Mouse (Mus musculus): ENCODE results near the gene Lrp11. TPM values are rescaled to one million over a fixed set of nuclear protein-coding genes. Genes with fewer than 3 reads are reported as not detected.

The Lrp11 gene
- polyA plus RNA-seq, 1 experiment from 2014 or later: 41.5 TPM

GRCm38 (mm10) chr10:7630286-7630685 lies 40.7 kb downstream of the Lrp11 start:
- Histone ChIP-seq H3K9ac (no peak overlapping the region), H3K4me3 (no peak overlapping the region), H3K4me1 (no peaks in the 10 kb centered on the region), H3K27ac (no peak overlapping the region), H3K27me3 (replicated peaks) (no peaks in the 10 kb centered on the region), H3K4me2 (no peak overlapping the region), H3K9me3 (no peaks in the 10 kb centered on the region), H3K36me3 (replicated peaks) (peaks cover 14% of the 10 kb centered on the region)
- ATAC-seq (replicated peaks): no peak
- 92% methylated on average over 5 of the region's 5 CpGs for WGBS

GRCm38 (mm10) chr10:7630951-7631720 lies 41.5 kb downstream of the Lrp11 start:
- H3K4me3 ChIP-seq: no peak overlapping the region
- WGBS: 72% methylated on average over 16 of the region's 16 CpGs

GRCm38 (mm10) chr10:7640366-7640765 lies 50.8 kb downstream of the Lrp11 start:
- 94% methylated on average over 12 of the region's 12 CpGs for WGBS
- no peak for ATAC-seq (replicated peaks)
- H3K4me3 ChIP-seq: no peak overlapping the region

More at GRCm38 (mm10) chr10:7630951-7631720, 41.5 kb downstream of the Lrp11 start:
- peaks cover 14% of the 10 kb centered on the region for H3K36me3 ChIP-seq (replicated peaks)
- no peak overlapping the region for H3K27ac ChIP-seq
- ATAC-seq (replicated peaks): no peak
- no peak overlapping the region for H3K9ac ChIP-seq
- H3K27me3 ChIP-seq (replicated peaks): no peaks in the 10 kb centered on the region
- no peak overlapping the region for H3K4me2 ChIP-seq
- H3K9me3 ChIP-seq: no peaks in the 10 kb centered on the region
- no peaks in the 10 kb centered on the region for H3K4me1 ChIP-seq

GRCm38 (mm10) chr10:7645911-7646310 lies 56.3 kb downstream of the Lrp11 start:
- Histone ChIP-seq H3K4me1 (no peaks in the 10 kb centered on the region), H3K27ac (no peak overlapping the region), H3K9ac (no peak overlapping the region), H3K27me3 (replicated peaks) (no peaks in the 10 kb centered on the region), H3K36me3 (replicated peaks) (peaks cover 33% of the 10 kb centered on the region), H3K9me3 (no peaks in the 10 kb centered on the region), H3K4me2 (no peak overlapping the region), H3K4me3 (no peak overlapping the region)
- no peak for ATAC-seq (replicated peaks)
- 90% methylated on average over 2 of the region's 2 CpGs for WGBS

More at GRCm38 (mm10) chr10:7640366-7640765, 50.8 kb downstream of the Lrp11 start:
- no peaks in the 10 kb centered on the region for H3K27me3 ChIP-seq (replicated peaks)
- H3K4me2 ChIP-seq: no peak overlapping the region
- H3K9me3 ChIP-seq: no peaks in the 10 kb centered on the region
- H3K9ac ChIP-seq: no peak overlapping the region
- H3K36me3 ChIP-seq (replicated peaks): peaks cover 41% of the 10 kb centered on the region
- H3K4me1 ChIP-seq: no peaks in the 10 kb centered on the region
- H3K27ac ChIP-seq: no peak overlapping the region

DNA sequence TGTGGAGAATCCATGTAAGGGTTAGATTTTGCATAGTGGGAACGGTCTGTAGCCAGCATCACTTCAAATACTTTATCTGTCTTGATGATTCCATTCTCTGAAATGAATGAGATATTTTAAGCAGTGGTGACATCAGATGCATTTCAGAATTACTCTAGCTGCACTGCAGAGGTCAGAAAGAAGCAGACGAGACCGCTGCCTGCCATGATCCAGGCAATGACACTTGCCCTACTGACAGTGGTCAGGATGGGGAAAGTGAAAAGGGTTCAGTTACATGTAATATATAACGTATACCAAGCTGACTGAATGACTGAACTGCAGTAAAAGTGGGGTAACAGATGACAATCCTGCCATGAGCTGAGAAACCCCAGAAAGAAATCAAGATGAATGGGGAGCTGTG lies 59.5 kb downstream of the Lrp11 start:
- no peak overlapping the region for H3K4me3 ChIP-seq
- no peak for ATAC-seq (replicated peaks)
- no peaks in the 10 kb centered on the region for H3K27me3 ChIP-seq (replicated peaks)
- no peak overlapping the region for H3K4me2 ChIP-seq
- H3K9me3 ChIP-seq: no peaks in the 10 kb centered on the region
- H3K9ac ChIP-seq: no peak overlapping the region
- H3K27ac ChIP-seq: no peak overlapping the region
- WGBS: 89% methylated on average over 4 of the region's 4 CpGs
- peaks cover 22% of the 10 kb centered on the region for H3K36me3 ChIP-seq (replicated peaks)
- H3K4me1 ChIP-seq: no peaks in the 10 kb centered on the region

GRCm38 (mm10) chr10:7651057-7651456 lies 61.5 kb downstream of the Lrp11 start:
- no peaks in the 10 kb centered on the region for H3K4me1 ChIP-seq
- H3K9me3 ChIP-seq: no peaks in the 10 kb centered on the region
- peaks cover 14% of the 10 kb centered on the region for H3K36me3 ChIP-seq (replicated peaks)
- no peak overlapping the region for H3K4me2 ChIP-seq
- H3K9ac ChIP-seq: no peak overlapping the region
- ATAC-seq (replicated peaks): no peak
- no peak overlapping the region for H3K4me3 ChIP-seq
- H3K27me3 ChIP-seq (replicated peaks): no peaks in the 10 kb centered on the region
- no peak overlapping the region for H3K27ac ChIP-seq
- WGBS: 91% methylated on average over 2 of the region's 2 CpGs

GRCm38 (mm10) chr10:7662471-7663141 lies 73.0 kb downstream of the Lrp11 start:
- H3K9ac ChIP-seq: peak overlapping the region; percentile 91
- WGBS: under 1% methylated on average over 44 of the region's 44 CpGs
- peaks cover 25% of the 10 kb centered on the region for H3K4me1 ChIP-seq
- H3K4me2 ChIP-seq: peak overlapping the region; percentile 90
- H3K27ac ChIP-seq: peak overlapping the region; percentile 97
- no peaks in the 10 kb centered on the region for H3K27me3 ChIP-seq (replicated peaks)
- H3K4me3 ChIP-seq: peak overlapping the region; percentile 94
- H3K9me3 ChIP-seq: no peaks in the 10 kb centered on the region
- H3K36me3 ChIP-seq (replicated peaks): no peaks in the 10 kb centered on the region
- peak; percentile 80 for ATAC-seq (replicated peaks)

GRCm38 (mm10) chr10:7663159-7664026 lies 73.8 kb downstream of the Lrp11 start:
- ATAC-seq (replicated peaks): peak; percentile 93
- WGBS: under 1% methylated on average over 64 of the region's 64 CpGs
- H3K27me3 ChIP-seq (replicated peaks): no peaks in the 10 kb centered on the region
- H3K4me2 ChIP-seq: peak overlapping the region; percentile 90
- H3K9me3 ChIP-seq: no peaks in the 10 kb centered on the region
- H3K27ac ChIP-seq: peak overlapping the region; percentile 97
- H3K4me3 ChIP-seq: peak overlapping the region; percentile 94
- H3K36me3 ChIP-seq (replicated peaks): no peaks in the 10 kb centered on the region
- H3K4me1 ChIP-seq: peaks cover 32% of the 10 kb centered on the region
- H3K9ac ChIP-seq: peak overlapping the region; percentile 91

DNA sequence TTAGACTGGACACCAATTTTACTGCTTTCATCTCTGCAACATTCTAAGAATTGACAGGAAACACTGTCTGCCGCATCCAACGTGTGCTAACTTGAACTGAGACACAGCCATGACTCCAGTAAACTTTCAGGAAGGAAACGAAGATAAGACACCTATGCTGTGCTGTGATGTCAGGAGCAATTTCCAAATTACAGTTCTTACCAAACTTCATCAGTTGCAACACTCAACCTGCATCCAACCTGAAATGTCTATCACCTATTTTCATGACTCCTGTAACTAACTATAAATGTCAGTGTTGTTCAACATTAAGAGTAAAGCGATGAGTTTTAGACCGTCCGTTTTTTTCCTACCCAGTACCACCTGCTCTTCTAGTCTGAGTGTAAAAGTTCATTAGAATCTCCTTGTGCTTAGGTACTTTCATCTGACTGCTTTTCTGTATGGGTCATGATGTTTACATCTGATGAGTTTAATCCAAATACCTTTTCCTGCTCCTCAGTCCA lies 74.5 kb downstream of the Lrp11 start:
- Histone ChIP-seq H3K36me3 (replicated peaks) (no peaks in the 10 kb centered on the region), H3K4me1 (peaks cover 32% of the 10 kb centered on the region), H3K27me3 (replicated peaks) (no peaks in the 10 kb centered on the region), H3K27ac (peak overlapping the region; percentile 97), H3K9me3 (no peaks in the 10 kb centered on the region), H3K9ac (peak overlapping the region; percentile 91), H3K4me2 (peak overlapping the region; percentile 90), H3K4me3 (peak overlapping the region; percentile 94)
- no peak for ATAC-seq (replicated peaks)
- WGBS: 73% methylated on average over 6 of the region's 6 CpGs

DNA sequence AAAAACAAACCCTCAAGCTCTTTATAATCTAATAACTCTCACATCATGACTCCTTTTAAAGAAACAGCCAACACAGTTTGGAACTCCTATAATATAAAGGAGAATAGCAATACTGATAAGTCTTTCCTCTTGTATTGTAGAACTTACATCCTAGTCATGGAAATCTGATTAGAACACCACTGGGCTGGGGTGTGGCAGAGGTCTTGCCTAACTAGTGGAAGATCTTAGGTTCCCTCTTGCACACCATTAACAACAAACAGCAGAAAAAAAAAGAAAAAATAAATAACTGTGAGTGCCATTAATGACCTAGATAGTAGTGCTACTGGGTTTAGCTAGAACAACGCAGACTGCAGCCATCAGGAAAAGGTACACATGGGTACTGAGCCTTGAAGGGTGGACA lies 75.3 kb downstream of the Lrp11 start:
- no peak for ATAC-seq (replicated peaks)
- Histone ChIP-seq H3K27me3 (replicated peaks) (no peaks in the 10 kb centered on the region), H3K27ac (no peak overlapping the region), H3K4me3 (no peak overlapping the region), H3K36me3 (replicated peaks) (no peaks in the 10 kb centered on the region; the same call in 1 of the 2 replicates), H3K4me1 (peaks cover 28% of the 10 kb centered on the region), H3K9me3 (no peaks in the 10 kb centered on the region), H3K9ac (no peak overlapping the region), H3K4me2 (no peak overlapping the region)
- 98% methylated on average over 1 of the region's 1 CpGs for WGBS

DNA sequence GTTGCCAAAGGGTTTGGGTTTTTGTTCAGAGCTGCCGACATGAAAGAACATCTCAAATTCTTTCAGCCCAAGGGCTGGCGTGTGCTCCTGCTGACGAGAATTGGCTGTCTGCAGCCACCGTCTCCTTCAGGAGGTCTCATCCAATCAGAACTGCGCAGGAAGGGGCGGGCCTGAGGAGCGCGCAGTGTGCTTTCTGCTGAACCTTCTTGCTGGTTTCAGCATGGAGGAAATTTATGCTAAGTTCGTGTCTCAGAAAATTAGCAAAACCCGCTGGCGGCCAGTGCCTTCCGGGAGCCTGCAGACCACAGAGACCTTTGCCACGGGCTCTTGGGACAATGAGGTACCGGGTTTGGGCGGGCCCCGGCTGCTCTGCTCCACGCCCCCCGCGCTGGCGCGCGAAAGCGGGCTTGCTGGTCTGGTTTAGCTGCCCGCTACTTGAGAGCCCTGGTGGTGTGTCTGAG lies 77.8 kb downstream of the Lrp11 start, which contains the start of gene Nup43:
Gene Nup43, plus strand, starts transcription at position 162 of the 461 bp plus-strand sequence.
- Histone ChIP-seq H3K9me3 (no peaks in the 10 kb centered on the region), H3K4me2 (peak within 1 kb of the TSS; percentile 63), H3K4me3 (peak within 1 kb of the TSS; percentile 83), H3K27me3 (replicated peaks) (no peaks in the 10 kb centered on the region), H3K36me3 (replicated peaks) (peaks cover 7% of the 10 kb centered on the region; the same call in 1 of the 2 replicates), H3K27ac (peak within 1 kb of the TSS; percentile 73), H3K9ac (peak within 1 kb of the TSS; percentile 62), H3K4me1 (peaks cover 17% of the 10 kb centered on the region)
- 1% methylated on average over 24 of the region's 24 CpGs for WGBS
- peak; percentile 89 for ATAC-seq (replicated peaks)
